Mouse (Mus musculus) lung, embryonic 14.5 days (tissue): ENCODE data around the gene Miip. TPM values are rescaled to one million over a fixed set of nuclear protein-coding genes. Genes with fewer than 3 reads are reported as not detected.
"Not testable (repeated sequence)": the region's sequence is repeated elsewhere in the genome, so short reads cannot be mapped to it uniquely, and the experiment has no call there.

ENCODE experiments used
- ATAC-seq: fragments of 200-750 bp; cut with Nextera tagmentation; 2 replicates; pipeline ENCODE4 v1.8.0; 2017; ENCODE audit warnings: mild to moderate bottlenecking, moderate TSS enrichment, moderate library complexity; ENCODE audit not compliant: insufficient read depth
- DNase-seq: peaks from one replicate; pipeline ENCODE4 v3.0.0-alpha.2; 2015
- H3K27ac ChIP-seq: fragments of 300-500 bp; sonication (generic); 2 replicates; pipeline ENCODE4 v1.5.1; 2014; ENCODE audit warnings: low read depth, mild to moderate bottlenecking, moderate library complexity
- H3K27me3 ChIP-seq: fragments of 300-500 bp; sonication (generic); 2 replicates; pipeline ENCODE4 v1.6.1; 2014; ENCODE audit warnings: low read length, control low read depth; ENCODE audit not compliant: insufficient read depth
- H3K36me3 ChIP-seq: fragments of 300-500 bp; sonication (generic); 2 replicates; pipeline ENCODE4 v1.6.1; 2014; ENCODE audit warnings: control low read depth; ENCODE audit not compliant: insufficient read depth
- H3K4me1 ChIP-seq: fragments of 300-500 bp; sonication (generic); 2 replicates; pipeline ENCODE4 v1.6.1; 2014; ENCODE audit warnings: antibody characterized with exemption, control low read depth; ENCODE audit not compliant: insufficient read depth
- H3K4me2 ChIP-seq: fragments of 300-500 bp; sonication (generic); 2 replicates; pipeline ENCODE4 v1.6.1; 2014; ENCODE audit warnings: mild to moderate bottlenecking
- H3K4me3 ChIP-seq: fragments of 300-500 bp; sonication (generic); 2 replicates; pipeline ENCODE4 v1.5.1; 2014; ENCODE audit warnings: low read depth, low read length
- H3K9ac ChIP-seq: fragments of 300-500 bp; sonication (generic); 2 replicates; pipeline ENCODE4 v1.6.1; 2014
- H3K9me3 ChIP-seq: fragments of 300-500 bp; sonication (generic); 2 replicates; pipeline ENCODE4 v1.6.1; 2016; ENCODE audit warnings: low read depth, low read length, control low read depth
- CTCF ChIP-seq: IDR thresholded peaks from 2 replicates; pipeline ENCODE4 v1.5.1; 2016; ENCODE audit warnings: antibody characterized with exemption, low read depth
- WGBS: fragments of 180-500 bp; shearing (Covaris S2); extraction: QIAGEN DNeasy Blood & Tissue Kit; methylation state at CpG from one replicate; pipeline ENCODE4 v1.1.7; 2014; 5-methylcytosine and 5-hydroxymethylcytosine counted together
- polyA plus RNA-seq: library from polyadenylated mRNA; unstranded; fragments of >200 nt; fragmentation: Nextera tagmentation; extraction: Ambion mirVana; gene quantifications from 2 replicates; pipeline ENCODE4 v1.2.1, GENCODE M21; 2014

Miip gene
- polyA plus RNA-seq, 1 experiment from 2014 or later: 39.1 TPM

DNA sequence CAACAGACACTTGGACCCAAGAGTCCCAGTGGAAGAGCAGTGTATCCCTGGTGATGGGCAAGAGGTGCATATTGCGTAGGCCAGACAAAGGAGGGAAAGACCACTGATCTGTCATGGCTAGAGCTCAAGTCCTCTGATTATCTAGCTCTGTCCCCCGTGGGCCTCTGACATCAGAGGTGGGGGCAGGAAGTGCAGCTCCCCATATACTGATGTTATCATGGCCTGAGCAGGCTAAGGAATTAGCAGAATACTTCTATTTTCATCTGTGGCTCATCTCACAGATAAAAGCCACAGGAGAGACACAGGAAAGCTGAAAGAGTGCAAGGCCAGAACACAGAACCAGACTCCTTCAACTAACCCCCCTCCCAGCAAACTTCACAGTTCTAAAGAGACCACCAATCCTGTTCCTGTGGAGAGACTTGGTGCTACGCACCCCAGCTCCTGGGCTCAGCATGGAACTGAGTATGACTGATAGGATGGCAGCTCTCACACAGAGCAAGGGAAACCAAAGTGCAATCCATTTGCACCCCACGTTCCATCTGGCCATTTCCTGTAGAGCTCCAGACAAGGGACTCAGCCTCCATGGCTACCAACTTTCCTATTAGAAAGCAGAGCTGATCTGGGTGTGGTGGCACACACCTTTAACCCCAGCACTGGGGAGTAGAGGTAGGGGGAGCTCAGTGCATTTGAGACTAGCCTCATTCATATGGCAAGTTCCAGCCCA is 7.4 kb upstream of the Miip start:
- 81% methylated on average over 4 of the region's 4 CpGs for WGBS
- H3K4me3 ChIP-seq: no peak overlapping the region
- no peaks in the 10 kb centered on the region for H3K27me3 ChIP-seq
- no peaks in the 10 kb centered on the region for H3K9me3 ChIP-seq
- H3K9ac ChIP-seq: no peak overlapping the region
- peaks cover 84% of the 10 kb centered on the region for H3K36me3 ChIP-seq
- no peak overlapping the region for H3K4me2 ChIP-seq
- H3K27ac ChIP-seq: no peak overlapping the region
- H3K4me1 ChIP-seq: no peaks in the 10 kb centered on the region
- DNase-seq (no peak), ATAC-seq (no peak)
- TF ChIP-seq CTCF: no peak

DNA sequence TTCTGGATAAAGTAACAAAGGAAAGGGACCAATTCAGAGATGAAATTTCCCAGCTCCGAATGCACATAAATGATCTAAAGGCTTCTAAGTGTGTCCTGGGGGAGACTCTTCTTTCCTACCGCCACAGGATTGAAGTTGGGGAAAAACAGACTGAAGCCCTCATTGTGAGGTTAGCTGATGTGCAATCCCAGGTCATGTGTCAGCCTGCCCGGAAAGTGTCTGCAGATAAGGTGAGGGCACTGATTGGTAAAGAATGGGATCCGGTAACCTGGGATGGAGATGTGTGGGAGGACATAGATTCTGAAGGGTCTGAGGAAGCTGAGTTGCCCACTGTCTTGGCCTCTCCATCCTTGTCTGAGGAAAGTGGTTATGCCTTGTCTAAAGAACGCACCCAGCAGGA is 622 bp upstream of the Miip start:
- Histone ChIP-seq H3K27ac (peak overlapping the region; percentile 77), H3K4me2 (peak overlapping the region; percentile 80), H3K4me1 (0 out of 2 replicates have a peak, but pooled peaks cover 4% of the 10 kb centered on the region), H3K9me3 (no peaks in the 10 kb centered on the region), H3K36me3 (peaks cover 46% of the 10 kb centered on the region), H3K4me3 (peak overlapping the region; percentile 74), H3K27me3 (no peaks in the 10 kb centered on the region), H3K9ac (peak overlapping the region; percentile 66)
- ATAC-seq (no peak), DNase-seq (no peak)
- 10% methylated on average over 5 of the region's 5 CpGs for WGBS
- no peak for TF ChIP-seq CTCF

DNA sequence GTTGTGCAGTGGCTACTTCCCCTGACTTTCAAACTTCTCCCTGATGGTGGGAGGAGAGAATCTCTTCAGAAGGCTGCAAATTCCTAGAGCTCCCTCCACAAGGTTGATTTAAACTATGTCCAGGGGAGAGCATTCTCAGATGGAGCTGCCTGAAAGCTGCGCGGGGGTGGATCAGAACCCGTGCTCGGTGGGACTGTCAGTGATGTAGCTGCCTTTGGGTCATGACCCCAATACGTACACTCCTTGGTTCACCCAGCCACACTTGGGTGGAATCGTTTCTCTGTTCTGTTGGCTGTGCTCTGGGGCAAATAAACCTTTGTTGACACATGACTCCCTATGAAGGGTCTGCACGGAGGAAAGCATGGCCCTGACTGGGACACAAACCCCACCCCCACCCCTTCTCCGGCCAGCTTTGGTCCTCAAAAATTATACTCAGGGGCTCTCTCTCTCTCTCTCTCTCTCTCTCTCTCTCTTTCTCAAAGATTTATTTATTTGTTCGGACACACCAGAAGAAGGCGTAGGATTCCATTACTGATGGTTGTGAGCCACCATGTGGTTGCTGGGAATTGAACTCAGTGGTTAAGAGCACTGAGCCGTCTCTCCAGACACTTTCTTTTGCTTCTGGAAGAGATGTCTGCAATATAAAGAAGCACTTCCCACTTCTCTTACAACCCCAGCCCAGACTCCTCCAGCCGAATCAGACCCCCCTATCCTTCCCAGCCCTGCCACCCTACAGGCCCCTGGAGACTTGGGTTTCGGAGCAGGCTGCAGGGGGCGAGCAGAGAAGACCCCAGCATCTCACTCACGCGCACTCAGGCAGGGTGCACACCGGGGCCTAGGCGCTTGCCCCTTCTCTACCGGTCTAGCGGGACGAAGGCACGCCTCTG is 810 bp downstream of the Miip start:
- Histone ChIP-seq H3K27ac (peak overlapping the region; percentile 76), H3K9ac (peak overlapping the region; percentile 74), H3K9me3 (no peaks in the 10 kb centered on the region), H3K36me3 (peaks cover 45% of the 10 kb centered on the region), H3K4me2 (peak overlapping the region; percentile 76), H3K27me3 (no peaks in the 10 kb centered on the region), H3K4me1 (0 out of 2 replicates have a peak, but pooled peaks cover 4% of the 10 kb centered on the region), H3K4me3 (peak overlapping the region; percentile 74)
- TF ChIP-seq CTCF: no peak
- WGBS: 3% methylated on average over 22 of the region's 22 CpGs
- ATAC-seq (no peak; the same call in 1 of the 2 replicates), DNase-seq (peak; percentile 4)

DNA sequence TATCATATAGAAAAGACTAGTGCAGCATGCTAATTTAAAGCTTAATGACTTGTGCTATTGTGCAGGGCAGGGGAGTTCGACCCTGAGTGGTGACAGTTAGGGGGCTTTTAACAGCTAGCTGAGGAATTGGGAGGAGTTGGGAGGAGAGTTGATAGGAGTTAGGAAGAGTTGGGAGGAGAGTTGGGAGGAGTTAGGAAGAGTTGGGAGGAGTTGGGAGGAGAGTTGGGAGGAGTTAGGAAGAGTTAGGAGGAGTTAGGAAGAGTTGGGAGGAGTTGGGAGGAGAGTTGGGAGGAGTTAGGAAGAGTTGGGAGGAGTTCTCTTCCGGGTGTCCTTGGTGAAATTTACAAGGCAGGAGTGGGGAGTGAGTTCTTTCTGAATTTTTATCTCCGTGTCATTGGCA is 1.8 kb downstream of the Miip start:
- not testable (repeated sequence) for H3K9ac ChIP-seq, H3K4me1 ChIP-seq, H3K9me3 ChIP-seq, H3K27ac ChIP-seq, H3K4me3 ChIP-seq, ATAC-seq, H3K27me3 ChIP-seq, H3K4me2 ChIP-seq
- peaks cover 45% of the 10 kb centered on the region for H3K36me3 ChIP-seq
- peak; percentile 7 for DNase-seq
- WGBS: 47% methylated on average over 3 of the region's 3 CpGs

DNA sequence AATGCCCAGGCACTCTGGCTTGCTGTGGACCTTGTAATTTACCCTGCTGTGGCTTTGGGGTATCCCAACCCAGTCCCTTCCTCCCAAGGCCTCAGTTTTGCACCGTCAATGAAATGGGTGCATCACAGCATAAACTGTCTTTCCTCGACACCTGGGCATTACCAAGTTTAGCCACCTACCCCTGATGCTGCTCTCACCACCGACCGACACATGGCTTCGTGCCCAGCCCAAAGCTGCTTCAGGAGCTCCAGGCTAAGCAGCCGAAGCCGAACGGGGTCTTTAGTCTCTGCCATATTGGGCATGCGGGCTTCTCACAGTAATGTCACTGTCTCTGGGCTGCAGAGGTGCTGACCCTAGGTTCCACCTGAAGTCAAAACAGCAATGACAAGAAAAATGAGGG is 2.6 kb downstream of the Miip start:
- ATAC-seq: no peak

DNA sequence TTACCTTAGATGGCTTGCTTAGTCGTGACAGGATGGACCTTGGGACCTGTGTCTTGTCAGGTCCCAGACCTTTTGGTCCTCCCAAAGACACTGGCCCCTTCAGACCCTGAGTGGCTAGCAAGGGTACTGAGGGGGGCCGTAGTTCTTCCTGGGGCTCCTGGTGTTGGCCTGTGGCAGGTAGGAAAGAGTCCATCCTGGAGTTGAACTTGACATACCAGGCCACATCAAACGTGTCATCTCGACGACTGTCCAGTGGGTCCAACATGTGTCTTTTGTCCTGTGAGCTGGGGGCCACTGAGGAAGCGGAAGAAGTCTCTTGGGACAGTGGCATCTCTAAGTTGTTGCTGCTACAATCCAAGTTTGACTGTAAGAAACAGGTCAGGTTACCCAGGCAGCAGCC is 3.0 kb downstream of the Miip start:
- Histone ChIP-seq H3K4me1 (0 out of 2 replicates have a peak, but pooled peaks cover 4% of the 10 kb centered on the region), H3K36me3 (peaks cover 50% of the 10 kb centered on the region), H3K27me3 (no peaks in the 10 kb centered on the region), H3K4me3 (no peak overlapping the region), H3K9ac (no peak overlapping the region), H3K4me2 (no peak overlapping the region), H3K27ac (no peak overlapping the region), H3K9me3 (no peaks in the 10 kb centered on the region)
- WGBS: 95% methylated on average over 6 of the region's 6 CpGs
- no peak for TF ChIP-seq CTCF
- DNase-seq: no peak
- ATAC-seq: no peak

More for the DNA sequence above, 2.6 kb downstream of the Miip start:
- H3K4me3 ChIP-seq: no peak overlapping the region
- 92% methylated on average over 9 of the region's 9 CpGs for WGBS
- no peaks in the 10 kb centered on the region for H3K9me3 ChIP-seq
- no peaks in the 10 kb centered on the region for H3K27me3 ChIP-seq
- no peak for TF ChIP-seq CTCF
- DNase-seq: no peak
- H3K4me1 ChIP-seq: 0 out of 2 replicates have a peak, but pooled peaks cover 4% of the 10 kb centered on the region
- H3K27ac ChIP-seq: no peak overlapping the region
- H3K9ac ChIP-seq: no peak overlapping the region
- peaks cover 47% of the 10 kb centered on the region for H3K36me3 ChIP-seq
- no peak overlapping the region for H3K4me2 ChIP-seq

DNA sequence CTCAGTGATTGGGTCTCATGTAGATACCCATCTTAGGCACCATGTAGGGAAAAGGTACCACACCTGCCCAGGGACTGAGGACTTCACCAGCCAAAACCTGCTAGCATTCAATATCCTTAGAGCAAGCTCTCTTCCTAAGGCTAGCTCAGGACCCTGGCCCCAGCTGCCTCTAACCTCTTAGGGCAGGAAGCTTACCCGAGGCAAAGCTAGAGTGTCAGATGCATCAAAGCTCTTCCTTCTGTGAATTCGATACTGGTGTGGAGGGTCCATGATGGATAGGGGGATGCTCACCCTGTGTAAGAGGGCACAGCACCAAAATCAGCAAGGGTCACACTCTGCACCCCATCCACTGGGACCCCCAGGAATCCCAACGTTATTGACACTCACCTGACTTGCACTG is 6.6 kb downstream of the Miip start:
- Histone ChIP-seq H3K9me3 (no peaks in the 10 kb centered on the region), H3K27me3 (no peaks in the 10 kb centered on the region), H3K36me3 (peaks cover 58% of the 10 kb centered on the region), H3K27ac (no peak overlapping the region), H3K9ac (no peak overlapping the region), H3K4me2 (no peak overlapping the region), H3K4me3 (no peak overlapping the region), H3K4me1 (no peaks in the 10 kb centered on the region)
- no peak for DNase-seq
- no peak for ATAC-seq
- no peak for TF ChIP-seq CTCF
- WGBS: 92% methylated on average over 3 of the region's 3 CpGs
